Mouse (Mus musculus): Measurements from ENCODE around the gene Gm49384.

Gene Gm49384

DNA sequence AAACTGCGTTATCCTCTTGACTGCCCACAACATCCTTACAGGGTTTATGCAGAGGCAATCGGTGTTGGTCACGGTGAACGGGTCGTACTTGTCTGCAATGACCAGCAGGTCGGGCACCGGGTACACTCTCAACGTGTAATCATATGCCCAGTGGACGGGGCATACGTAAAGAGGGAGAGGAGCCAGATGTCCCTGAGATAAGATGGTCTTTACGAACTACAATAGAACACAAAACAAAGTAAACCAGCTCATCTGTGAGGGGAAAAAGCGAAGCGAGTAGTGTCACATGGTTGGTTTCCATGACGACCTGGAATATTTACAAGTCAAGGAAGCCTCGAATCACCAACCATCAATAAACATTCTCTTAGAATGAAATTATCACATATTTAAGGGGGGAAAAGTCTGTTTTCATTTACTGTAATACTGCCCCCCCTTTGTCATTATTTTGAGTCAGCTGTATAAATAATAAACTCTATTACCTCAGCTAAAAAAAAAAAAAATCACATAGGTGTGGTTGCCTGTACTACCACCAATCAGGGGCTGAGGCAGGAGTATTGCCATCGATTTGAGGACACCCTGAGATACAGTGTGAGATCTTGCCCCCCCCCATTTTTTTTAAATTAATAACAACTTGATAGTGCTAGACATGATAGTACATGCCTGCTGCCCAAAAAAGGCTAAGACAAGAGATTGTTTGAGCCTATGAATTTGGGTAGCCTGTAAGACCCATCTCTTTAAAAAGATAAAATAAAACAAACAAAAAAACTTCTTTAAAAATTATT lies at the start of gene Gm49384:
Gm49384 (minus strand) TSS at position 216 of the 782 bp plus-strand sequence.
- DNase-seq (ENCODE audit: low read depth, low spot score): no peak

DNA sequence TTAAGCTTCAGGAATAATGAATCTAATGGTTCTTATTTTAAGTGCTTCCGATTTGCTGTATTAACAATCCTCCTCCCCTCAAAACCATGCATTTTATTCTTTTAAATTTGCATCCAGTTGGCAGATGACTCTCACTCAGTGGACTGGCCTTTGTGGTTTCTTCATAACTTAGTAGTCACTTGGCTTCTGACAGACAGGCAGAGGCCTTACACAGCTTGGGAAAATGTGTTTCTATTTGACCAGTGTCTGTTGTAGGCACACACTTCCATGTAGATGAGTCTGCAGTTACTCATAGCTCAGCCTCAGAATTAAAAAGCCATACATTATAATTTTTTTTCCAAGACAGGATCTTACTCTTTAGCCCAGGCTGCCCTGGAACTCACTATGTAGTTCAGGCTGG lies 49.7 kb upstream of the Gm49384 start:
- no peak for DNase-seq (ENCODE audit: low read depth, low spot score)

DNA sequence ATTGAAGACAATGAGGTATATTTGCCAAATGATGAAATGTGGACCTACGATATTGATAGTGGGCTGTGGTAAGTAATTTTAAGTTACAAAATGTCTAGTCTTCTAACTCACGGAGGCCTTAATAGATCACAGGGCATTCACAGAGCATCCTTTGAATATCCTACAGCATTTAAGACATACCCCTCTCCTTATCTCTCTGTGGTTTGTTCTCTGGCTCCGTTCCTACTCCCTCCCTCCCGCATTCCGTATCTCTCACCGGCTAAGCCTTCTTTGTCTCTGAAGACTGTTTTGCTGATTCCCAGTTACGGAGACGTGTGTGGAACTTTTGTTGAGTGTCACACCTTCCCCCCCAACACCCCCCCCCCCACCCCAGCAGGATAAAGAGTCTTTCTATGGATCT lies 46.7 kb upstream of the Gm49384 start:
- DNase-seq (ENCODE audit: low read depth, low spot score): no peak

DNA sequence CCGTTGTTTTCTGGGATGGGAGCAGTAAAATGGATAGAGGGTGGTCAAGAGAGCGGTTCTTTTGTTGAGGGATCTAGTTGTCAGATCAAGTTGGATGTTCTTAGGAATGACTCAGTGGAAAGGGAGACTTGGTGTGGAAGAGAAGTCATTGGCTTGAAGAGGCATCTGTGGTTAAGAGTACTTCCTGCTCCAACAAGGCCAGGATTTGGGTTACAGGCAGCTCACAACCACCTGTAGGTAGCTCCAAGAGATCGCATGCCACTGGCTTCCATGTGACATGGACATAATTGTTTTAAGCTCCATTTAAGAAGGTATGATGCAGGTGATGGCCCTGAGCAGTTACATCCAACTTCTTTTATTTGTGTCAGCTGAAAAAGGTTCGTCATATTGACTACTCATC lies 45.7 kb upstream of the Gm49384 start:
- DNase-seq (ENCODE audit: low read depth, low spot score): no peak

DNA sequence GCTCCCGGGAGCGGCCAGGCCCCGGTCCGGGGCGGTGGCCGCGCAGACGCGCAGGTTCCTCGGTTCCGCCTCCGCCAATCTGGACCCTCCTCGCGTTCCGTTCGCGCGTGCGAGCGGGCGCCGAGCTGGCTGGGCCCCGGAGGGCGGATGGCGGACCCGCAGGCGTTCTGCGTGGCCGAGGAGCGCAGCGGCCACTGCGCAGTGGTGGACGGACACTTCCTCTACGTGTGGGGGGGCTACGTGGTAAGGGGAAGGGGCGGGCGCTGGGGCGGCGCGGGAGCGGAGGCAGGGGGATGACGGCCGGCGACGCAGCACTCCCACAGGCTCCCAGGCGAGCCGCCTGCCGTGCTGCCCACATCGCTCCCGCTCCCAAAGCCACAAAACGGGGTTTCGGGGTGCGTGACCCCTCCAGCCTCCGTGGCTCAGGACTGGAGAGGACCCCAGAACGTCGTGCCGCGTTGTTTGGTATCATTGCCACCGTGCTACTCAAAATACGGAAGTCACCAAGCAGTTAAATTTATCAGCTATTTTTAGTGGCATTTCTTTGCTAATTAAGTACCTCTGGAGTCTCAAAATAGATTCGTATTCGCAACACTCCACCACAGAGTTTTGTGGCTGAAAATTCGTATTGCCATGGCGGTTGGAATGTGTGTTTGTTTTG lies 37.8 kb upstream of the Gm49384 start:
- no peak for DNase-seq (ENCODE audit: low read depth, low spot score)

- DNase-seq (ENCODE audit: low read depth, low spot score): no peak
Observed at GRCm38 (mm10) chr12:69241405-69241770, 37.3 kb upstream of the Gm49384 start.

- DNase-seq (ENCODE audit: low read depth, low spot score): no peak
Observed at GRCm38 (mm10) chr12:69240876-69241275, 36.8 kb upstream of the Gm49384 start, which contains the start of gene Klhdc1. Klhdc1 (plus strand) TSS chr12:69241176.

- no peak for DNase-seq (ENCODE audit: low read depth, low spot score)
Observed at GRCm38 (mm10) chr12:69238284-69238683, 34.2 kb upstream of the Gm49384 start.

DNA sequence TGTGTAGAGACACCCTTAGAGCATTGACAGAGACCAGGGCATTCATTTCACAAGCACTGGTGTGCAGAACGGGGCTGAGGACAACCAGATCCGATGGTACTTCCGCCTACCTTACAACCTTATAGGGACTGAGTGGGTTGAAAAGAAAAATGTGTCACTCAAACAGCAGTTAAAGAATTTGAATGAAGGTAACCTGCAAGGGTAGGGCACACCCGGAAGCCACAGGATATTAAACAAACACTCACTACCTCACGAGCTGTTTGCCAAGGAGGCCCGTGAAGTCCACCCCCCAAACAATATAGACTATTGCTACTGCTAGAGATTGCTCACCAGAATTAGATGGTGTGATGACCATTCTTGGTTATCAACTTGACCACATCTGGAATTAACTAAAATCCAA lies 31.7 kb upstream of the Gm49384 start:
- DNase-seq (ENCODE audit: low read depth, low spot score): no peak

DNA sequence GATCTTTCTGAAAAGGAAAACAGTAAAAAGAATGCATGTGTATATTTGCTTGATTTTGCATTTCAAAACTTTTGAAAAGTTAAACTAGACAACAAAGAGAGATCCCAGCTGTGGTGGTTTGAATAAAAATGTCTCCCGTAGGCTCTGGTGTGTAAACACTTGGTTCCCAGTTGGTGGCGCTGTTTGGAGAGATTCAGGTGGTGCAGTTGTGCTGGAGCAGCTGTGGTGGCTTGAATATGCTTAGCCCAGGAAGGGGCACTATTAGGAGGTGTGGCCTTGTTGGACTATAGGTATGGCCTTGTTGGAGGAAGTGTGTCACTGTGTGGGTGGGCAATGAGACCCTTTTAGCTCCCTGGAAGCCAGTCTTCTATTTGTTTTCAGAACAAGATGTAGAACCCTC lies 25.2 kb upstream of the Gm49384 start:
- peak; percentile 31 for DNase-seq (ENCODE audit: low read depth, low spot score)

DNA sequence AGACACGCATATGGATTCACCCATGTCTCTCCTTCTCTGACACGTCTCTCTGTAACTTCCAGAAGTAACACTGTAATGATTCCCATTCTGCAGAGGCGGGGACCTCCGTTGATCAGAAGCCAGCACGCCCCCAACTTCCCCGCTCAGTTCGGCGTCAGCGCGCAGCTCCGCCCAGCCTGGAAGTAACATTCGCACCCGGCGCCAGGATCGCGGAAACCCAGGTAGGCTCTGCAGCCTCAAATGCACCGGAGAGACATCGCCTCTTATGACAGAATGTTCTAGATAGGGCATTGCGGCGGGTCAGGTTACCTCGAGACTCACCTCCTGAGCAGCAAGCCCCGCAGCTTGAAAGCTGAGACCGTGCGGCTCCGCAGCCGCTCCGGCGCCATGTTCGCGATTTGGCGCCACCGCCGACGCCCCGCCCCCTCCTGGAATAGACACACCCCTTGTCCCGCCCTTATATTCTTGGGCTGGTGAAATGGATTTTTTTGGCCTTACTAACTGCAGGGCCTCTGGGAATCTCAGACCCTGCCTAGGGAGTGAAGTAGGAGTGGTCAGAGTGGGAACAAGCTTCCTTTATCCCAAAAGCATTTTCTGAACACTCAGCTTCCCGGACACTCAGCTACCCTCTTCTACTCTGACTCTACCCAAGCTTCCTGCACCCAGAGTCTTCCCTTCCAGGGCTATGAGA lies 23.9 kb upstream of the Gm49384 start, which contains the start of gene Pole2:
Pole2 (minus strand) TSS at position 420 of the 691 bp plus-strand sequence.
- DNase-seq (ENCODE audit: low read depth, low spot score): peak; percentile 76

DNA sequence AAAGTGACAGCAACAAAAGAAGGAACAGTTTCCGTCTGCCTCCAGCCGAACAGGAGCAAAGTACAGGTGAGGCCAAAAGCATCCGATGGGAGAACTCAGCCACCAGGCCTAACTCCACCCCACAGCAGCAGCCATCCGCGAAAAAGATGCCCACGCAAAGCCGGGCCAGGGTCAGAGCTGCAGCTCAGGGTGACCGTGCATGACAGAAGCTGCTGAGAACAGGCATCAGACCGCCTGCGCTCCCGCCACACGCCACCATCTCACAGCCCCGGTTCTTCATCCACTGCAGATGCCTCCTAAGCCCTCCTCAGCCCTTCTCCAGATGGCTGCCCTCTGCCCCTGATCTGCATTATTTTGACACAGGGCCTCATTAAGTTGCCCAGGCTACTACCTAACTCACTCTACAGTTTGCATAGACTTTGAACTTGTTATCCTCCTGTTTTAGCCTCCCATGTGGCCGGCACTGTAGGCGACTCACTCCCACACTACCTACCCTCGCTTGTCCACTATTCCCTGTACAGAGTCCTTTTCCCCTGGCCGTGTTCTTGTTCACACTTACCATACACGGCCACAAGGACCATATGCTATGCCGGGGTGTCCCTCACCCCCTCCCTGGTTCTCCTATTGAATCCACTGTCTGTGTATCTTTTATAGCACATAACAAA lies 16.7 kb upstream of the Gm49384 start:
- DNase-seq (ENCODE audit: low read depth, low spot score): no peak

DNA sequence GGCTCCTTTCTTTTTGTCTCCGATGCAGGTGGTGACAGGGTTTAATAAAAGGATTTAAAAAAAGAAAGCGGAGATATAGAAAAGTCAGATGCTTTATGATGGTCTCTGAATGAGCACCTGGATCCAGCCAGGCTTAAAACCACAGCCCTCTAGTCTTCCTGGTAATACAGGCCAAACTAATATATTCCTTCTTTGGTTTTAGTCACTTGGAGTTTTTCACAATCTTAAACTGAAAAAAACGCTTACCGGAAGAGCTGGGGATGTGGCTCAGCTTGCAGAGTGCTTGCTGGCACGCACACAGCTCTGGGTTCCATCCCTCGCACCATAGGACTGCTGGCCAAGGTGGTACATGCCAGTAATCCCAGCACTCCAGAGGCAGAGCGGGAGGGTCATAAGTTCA lies 12.5 kb upstream of the Gm49384 start:
- DNase-seq (ENCODE audit: low read depth, low spot score): no peak

GRCm38 (mm10) chr12:69215000-69215785 lies 11.1 kb upstream of the Gm49384 start:
- no peak for DNase-seq (ENCODE audit: low read depth, low spot score)

DNA sequence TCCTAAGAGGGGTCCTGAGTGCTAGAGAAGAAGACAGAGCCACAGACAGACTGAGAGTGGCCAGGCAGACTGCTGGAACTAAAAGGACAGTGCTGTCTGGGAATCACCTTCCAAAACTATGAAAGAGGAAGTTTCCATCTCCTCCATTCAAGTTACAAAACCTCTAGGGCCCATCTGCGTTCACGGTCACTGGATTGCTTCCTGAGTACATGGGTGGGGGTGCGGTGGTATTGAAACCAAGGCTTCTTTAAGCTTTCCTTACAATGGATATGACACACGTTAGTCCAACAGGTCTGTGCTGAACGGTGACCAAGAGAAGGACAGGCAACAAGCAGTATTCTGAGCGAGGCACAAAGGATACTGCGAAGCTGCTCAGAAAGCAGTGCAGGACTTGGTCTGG lies 10.3 kb upstream of the Gm49384 start:
- DNase-seq (ENCODE audit: low read depth, low spot score): no peak

GRCm38 (mm10) chr12:69213186-69213777 lies 9.2 kb upstream of the Gm49384 start:
- no peak for DNase-seq (ENCODE audit: low read depth, low spot score)

GRCm38 (mm10) chr12:69211057-69211456 lies 7.0 kb upstream of the Gm49384 start:
- DNase-seq (ENCODE audit: low read depth, low spot score): no peak

GRCm38 (mm10) chr12:69210056-69210979 lies 6.3 kb upstream of the Gm49384 start:
- DNase-seq (ENCODE audit: low read depth, low spot score): no peak

DNA sequence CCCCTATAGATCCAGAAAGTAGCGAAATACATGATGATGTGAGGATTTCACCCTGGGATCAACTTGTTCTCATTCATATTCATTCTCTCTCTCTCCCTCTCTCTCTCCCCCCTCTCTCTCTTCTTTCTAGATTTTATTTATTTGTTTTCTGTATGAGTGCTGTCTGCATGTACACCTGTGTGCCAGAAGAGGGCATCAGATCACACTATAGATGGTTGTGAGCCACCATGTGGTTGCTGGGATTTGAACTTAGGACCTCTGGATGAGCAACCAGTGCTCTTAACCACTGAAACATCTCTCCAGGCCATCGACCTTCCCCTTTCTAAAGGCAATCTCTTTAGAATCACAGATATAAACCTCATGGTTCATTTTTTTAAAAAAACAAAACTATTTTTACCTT lies 4.5 kb upstream of the Gm49384 start:
- no peak for DNase-seq (ENCODE audit: low read depth, low spot score)

GRCm38 (mm10) chr12:69207926-69208325 lies 3.9 kb upstream of the Gm49384 start:
- no peak for DNase-seq (ENCODE audit: low read depth, low spot score)

All from c-Kit-negative CD71-positive TER-119-positive erythroid progenitor cells, embryonic 14.5 days (primary cell).